Mouse (Mus musculus): Measurements from ENCODE around the gene Dnajb8. TPM values are rescaled to one million over a fixed set of nuclear protein-coding genes. Genes with fewer than 3 reads are reported as not detected.

The Dnajb8 gene
- polyA plus RNA-seq, 1 experiment from 2014 or later, result not detected

DNA sequence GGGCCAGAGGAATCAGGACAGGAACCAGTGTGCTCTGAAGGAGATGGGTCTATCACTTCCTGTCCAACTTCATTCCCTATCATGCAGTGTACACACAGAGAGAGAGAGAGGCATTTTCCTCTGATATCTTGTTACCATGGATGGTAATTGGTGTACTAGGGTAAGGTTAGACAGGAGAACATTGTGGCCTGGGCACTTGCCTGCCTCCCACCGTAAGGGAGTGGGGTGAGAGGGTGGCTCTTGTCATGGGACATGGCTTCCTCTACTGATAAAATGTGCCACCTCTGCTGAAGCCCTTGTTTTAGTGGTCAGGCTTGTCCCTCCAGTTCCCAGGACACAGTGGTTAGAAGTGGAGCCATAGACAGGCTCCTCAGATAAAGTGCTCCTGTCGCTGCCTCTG, 45.9 kb downstream of the Dnajb8 start:
- H3K4me2 ChIP-seq, result no peak overlapping the region
- H3K36me3 ChIP-seq, result no peaks in the 10 kb centered on the region
- 100% methylated on average over 2 of the region's 2 CpGs for whole genome bisulfite sequencing
- no peaks in the 10 kb centered on the region for H3K27me3 ChIP-seq
- 0 out of 2 replicates have a peak, but pooled peaks cover under 1% of the 10 kb centered on the region for H3K4me1 ChIP-seq (replicated peaks)
- H3K27ac ChIP-seq (replicated peaks), result no peak overlapping the region
- H3K9ac ChIP-seq, result no peak overlapping the region
- ATAC-seq (ENCODE audit: low FRiP score, low read depth), result no peak
- H3K4me3 ChIP-seq, result no peak overlapping the region
- H3K9me3 ChIP-seq, result no peaks in the 10 kb centered on the region

DNA sequence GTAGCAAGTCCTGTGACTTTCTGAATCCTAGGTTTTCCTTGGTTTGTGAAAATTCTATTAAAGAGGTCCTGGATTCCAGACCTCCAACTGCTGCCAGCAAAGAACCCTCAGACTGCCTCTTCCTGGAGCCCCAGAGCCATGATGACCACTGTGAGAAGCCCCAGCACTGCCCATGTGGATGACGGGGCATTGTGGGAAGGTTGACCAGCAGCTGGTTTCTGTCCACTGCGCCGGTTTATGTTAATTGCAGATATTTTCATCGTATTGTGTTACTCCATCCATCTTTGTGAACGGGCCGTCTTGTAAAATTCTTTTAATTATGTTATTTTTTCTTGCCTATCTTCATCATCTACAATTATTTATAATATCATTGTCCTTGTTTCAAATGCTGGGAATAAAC, 52.6 kb downstream of the Dnajb8 start:
- Histone ChIP-seq H3K27me3 (no peaks in the 10 kb centered on the region), H3K9me3 (no peaks in the 10 kb centered on the region), H3K9ac (no peak overlapping the region), H3K4me1 (replicated peaks) (no peaks in the 10 kb centered on the region), H3K36me3 (no peaks in the 10 kb centered on the region), H3K27ac (replicated peaks) (no peak overlapping the region), H3K4me3 (no peak overlapping the region), H3K4me2 (no peak overlapping the region)
- ATAC-seq (ENCODE audit: low FRiP score, low read depth), result no peak
- 95% methylated on average over 6 of the region's 6 CpGs for WGBS

DNA sequence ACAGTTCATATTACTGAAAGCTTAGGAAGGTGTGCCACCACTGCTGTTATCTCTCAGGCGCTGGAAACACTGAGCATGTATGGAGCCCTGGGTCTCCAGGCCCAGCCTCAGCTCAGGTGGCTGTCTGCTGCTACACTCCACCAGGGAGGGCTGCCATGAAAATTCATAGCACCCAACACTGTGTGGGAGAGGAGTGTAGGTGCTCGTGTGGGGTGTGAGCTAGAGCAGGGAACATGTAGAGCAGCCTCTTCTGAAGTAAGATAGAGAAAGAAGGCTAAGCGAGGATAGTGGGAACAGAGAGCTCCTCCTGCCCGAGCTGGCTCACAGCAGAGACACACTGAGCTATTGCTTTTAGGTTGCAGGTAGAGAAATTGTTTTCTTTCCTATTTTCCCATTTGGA, 54.2 kb downstream of the Dnajb8 start:
- WGBS, result 87% methylated on average over 4 of the region's 4 CpGs
- H3K27ac ChIP-seq (replicated peaks), result no peak overlapping the region
- ATAC-seq (ENCODE audit: low FRiP score, low read depth), result no peak

DNA sequence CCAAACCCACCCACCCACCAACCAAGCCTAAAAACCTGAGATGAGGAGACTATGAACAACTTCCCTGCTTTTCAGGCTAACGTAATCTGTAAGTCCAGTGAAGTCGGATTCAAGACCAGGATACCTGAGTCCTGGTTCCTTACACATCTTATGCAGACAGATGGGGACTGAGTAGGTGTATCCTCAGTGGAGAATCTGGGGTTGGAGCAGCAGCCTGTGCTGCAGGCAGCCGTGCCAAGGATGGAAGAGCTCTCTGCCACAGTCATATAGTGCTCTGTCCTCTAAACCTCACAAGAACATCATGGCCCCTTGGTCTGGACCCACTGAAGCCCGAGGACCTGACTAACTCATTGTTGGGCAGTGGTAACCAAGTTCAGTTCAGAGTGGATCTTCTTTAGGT, 55.2 kb downstream of the Dnajb8 start:
- H3K4me2 ChIP-seq, result no peak overlapping the region
- H3K9ac ChIP-seq, result no peak overlapping the region
- no peak overlapping the region for H3K27ac ChIP-seq (replicated peaks)
- 94% methylated on average over 4 of the region's 4 CpGs for WGBS
- H3K4me1 ChIP-seq (replicated peaks), result no peaks in the 10 kb centered on the region
- H3K9me3 ChIP-seq, result no peaks in the 10 kb centered on the region
- no peaks in the 10 kb centered on the region for H3K27me3 ChIP-seq
- no peak overlapping the region for H3K4me3 ChIP-seq
- no peak for ATAC-seq (ENCODE audit: low FRiP score, low read depth)
- no peaks in the 10 kb centered on the region for H3K36me3 ChIP-seq

More for the DNA sequence above, 54.2 kb downstream of the Dnajb8 start:
- Histone ChIP-seq H3K36me3 (no peaks in the 10 kb centered on the region), H3K4me1 (replicated peaks) (no peaks in the 10 kb centered on the region), H3K4me3 (no peak overlapping the region), H3K27me3 (no peaks in the 10 kb centered on the region), H3K9ac (no peak overlapping the region), H3K9me3 (no peaks in the 10 kb centered on the region), H3K4me2 (no peak overlapping the region)

DNA sequence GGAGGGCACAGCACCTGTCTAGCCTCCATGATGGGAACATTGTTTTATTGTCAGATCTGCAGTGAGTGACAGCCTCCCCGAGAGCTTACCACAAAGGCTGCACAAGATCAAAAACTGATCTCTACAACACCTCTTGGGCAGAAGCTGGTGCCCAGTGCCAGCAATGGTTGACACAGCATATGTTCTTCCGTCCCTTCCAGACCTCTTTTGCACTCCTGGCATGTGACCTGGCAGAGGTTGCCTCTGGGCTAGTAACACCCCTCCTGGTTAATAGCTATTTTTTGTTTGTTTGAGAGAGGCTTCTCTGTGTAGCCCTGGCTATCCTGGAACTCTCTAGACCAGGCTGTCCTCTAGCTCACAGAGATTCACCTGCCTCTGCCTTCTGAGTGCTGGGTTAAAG, 56.1 kb downstream of the Dnajb8 start:
- no peak overlapping the region for H3K27ac ChIP-seq (replicated peaks)
- no peaks in the 10 kb centered on the region for H3K27me3 ChIP-seq
- no peaks in the 10 kb centered on the region for H3K9me3 ChIP-seq
- no peak for ATAC-seq (ENCODE audit: low FRiP score, low read depth)
- no peak overlapping the region for H3K4me3 ChIP-seq
- H3K9ac ChIP-seq, result no peak overlapping the region
- H3K36me3 ChIP-seq, result no peaks in the 10 kb centered on the region
- no peaks in the 10 kb centered on the region for H3K4me1 ChIP-seq (replicated peaks)
- H3K4me2 ChIP-seq, result no peak overlapping the region
- WGBS, result 74% methylated on average over 2 of the region's 2 CpGs

DNA sequence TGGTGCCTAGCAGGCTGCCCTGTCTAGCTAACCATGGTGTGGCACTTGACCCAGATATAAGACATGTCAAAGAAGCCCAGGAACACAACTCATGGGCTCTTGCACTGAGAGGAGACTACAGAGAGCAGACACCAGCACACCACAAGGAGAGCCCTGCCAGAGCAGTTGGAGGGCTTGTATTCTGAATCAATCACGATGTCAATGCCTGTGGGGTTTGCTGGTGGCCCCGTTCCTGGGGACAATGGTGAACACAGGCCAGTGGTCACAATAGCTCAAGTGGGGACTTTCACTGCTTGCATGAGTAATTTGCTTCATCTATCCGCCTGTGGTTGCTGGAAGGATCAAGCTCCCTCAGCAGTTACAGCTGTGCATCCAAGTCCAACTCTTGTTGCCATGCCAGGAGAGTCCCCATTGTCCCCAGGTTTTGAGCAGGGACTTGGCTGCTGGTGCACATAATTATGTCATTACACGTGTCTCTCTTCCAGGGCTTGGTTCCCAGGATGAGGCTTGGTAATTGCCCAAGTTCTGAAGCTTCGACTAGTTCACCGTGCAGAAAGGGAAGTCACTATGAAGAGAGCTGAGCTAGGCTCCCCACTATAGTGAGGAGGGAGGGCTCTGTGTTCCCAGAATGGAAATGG, 68.2 kb downstream of the Dnajb8 start:
- Histone ChIP-seq H3K9me3 (no peaks in the 10 kb centered on the region), H3K27ac (replicated peaks) (no peak overlapping the region), H3K9ac (no peak overlapping the region), H3K36me3 (no peaks in the 10 kb centered on the region), H3K27me3 (no peaks in the 10 kb centered on the region), H3K4me3 (no peak overlapping the region), H3K4me1 (replicated peaks) (peaks cover 7% of the 10 kb centered on the region; the same call in 1 of the 2 replicates), H3K4me2 (no peak overlapping the region)
- peak; percentile 90 for ATAC-seq (ENCODE audit: low FRiP score, low read depth)
- WGBS, result 48% methylated on average over 6 of the region's 6 CpGs

DNA sequence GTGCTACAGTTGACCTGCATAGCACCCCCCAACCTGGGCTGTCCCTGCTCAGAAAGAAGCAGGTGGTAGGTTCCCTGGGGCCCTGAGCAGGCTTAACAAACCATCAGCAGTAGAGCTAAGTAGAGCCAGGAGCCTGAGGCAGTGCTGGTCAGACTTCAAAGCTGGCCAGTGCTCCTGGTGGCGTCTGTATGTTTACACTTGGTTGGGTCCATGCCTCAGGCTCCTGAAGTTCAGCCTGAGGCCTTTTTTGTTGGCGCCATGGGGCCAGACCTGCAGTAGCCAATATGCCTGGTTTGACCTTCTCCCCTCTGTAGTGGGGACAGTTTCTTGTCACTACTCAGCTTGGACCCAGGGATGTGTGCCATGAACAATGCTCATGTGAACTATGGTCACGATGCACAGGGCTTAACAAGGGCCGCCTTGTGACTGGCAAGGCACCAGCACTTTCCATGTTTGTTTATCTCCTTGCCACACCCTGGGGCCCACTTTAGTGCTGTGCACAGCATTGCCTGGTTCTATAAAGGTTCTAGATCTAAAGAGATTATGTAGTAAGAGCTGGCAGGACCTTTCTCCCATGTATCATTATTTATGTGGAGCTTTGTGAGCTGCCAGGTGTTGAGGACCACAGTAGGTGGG, 70.3 kb downstream of the Dnajb8 start:
- ATAC-seq (ENCODE audit: low FRiP score, low read depth), result no peak
- no peak overlapping the region for H3K9ac ChIP-seq
- WGBS, result 83% methylated on average over 4 of the region's 4 CpGs
- peaks cover 7% of the 10 kb centered on the region; the same call in 1 of the 2 replicates for H3K4me1 ChIP-seq (replicated peaks)
- H3K9me3 ChIP-seq, result no peaks in the 10 kb centered on the region
- no peak overlapping the region for H3K27ac ChIP-seq (replicated peaks)
- no peak overlapping the region for H3K4me3 ChIP-seq
- H3K36me3 ChIP-seq, result no peaks in the 10 kb centered on the region
- no peaks in the 10 kb centered on the region for H3K27me3 ChIP-seq
- H3K4me2 ChIP-seq, result no peak overlapping the region

DNA sequence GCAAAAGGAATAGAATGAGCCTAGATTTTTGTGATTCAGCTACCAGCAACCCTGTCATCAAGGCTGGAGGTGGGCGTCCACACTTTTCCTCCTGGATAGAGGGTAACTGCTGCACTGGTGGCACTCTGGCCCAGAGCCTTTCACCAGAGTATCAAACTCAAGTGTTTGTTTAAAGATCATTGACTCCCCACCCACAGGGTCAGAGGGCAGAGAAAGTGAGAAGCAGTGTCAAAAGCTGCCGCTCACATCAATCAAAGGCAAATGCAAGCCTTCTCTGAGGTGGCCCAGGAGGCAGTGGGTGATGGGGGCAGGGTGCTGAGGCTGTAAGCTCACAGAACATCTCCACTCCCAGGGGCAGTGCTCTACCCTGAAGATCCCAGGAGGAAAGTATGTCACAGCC, 77.4 kb downstream of the Dnajb8 start:
- ATAC-seq (ENCODE audit: low FRiP score, low read depth), result no peak
- 50% methylated on average over 2 of the region's 2 CpGs for WGBS
- no peak overlapping the region for H3K4me3 ChIP-seq
- no peak overlapping the region for H3K27ac ChIP-seq (replicated peaks)
- H3K4me2 ChIP-seq, result no peak overlapping the region
- H3K4me1 ChIP-seq (replicated peaks), result no peaks in the 10 kb centered on the region
- H3K36me3 ChIP-seq, result no peaks in the 10 kb centered on the region
- H3K9ac ChIP-seq, result no peak overlapping the region
- H3K9me3 ChIP-seq, result no peaks in the 10 kb centered on the region
- H3K27me3 ChIP-seq, result no peaks in the 10 kb centered on the region

DNA sequence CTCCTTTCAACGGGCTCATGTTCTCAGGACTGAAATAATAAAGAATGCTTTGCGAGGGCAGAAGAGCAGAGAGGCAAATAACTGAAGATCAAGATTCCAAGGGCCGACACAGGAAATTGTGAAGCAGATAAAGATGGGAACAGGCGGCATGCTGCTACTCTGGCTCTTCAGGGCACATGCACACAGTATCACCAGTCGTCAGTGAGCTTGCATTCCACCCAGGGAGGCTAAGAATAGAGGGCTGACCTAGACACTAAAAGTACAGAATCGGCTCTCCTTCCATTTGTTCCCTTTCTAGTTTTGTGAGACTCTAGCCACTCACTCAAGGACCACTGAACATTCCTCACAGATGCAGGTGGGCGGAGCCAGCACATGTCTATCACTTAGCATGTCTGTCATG, 79.2 kb downstream of the Dnajb8 start:
- 76% methylated on average over 7 of the region's 7 CpGs for WGBS
- no peak overlapping the region for H3K9ac ChIP-seq
- H3K4me1 ChIP-seq (replicated peaks), result no peaks in the 10 kb centered on the region
- H3K4me3 ChIP-seq, result no peak overlapping the region
- H3K27ac ChIP-seq (replicated peaks), result no peak overlapping the region
- no peak for ATAC-seq (ENCODE audit: low FRiP score, low read depth)
- no peaks in the 10 kb centered on the region for H3K27me3 ChIP-seq
- no peaks in the 10 kb centered on the region for H3K9me3 ChIP-seq
- no peaks in the 10 kb centered on the region for H3K36me3 ChIP-seq
- no peak overlapping the region for H3K4me2 ChIP-seq

Other genes starting within 250 kb of the Dnajb8 start
- 46.7 and 51.6 TPM in 2 replicates for gene H1fx, start 240.6 kb upstream of the Dnajb8 start, polyA plus RNA-seq (2015; fragmentation: Nextera tagmentation; extraction: Ambion mirVana)
- gene Rab7, start 177.0 kb upstream of the Dnajb8 start, polyA plus RNA-seq (2015; fragmentation: Nextera tagmentation; extraction: Ambion mirVana), result 341 and 360 TPM in 2 replicates
- 298 and 305 TPM in 2 replicates for gene Rpn1, start 137.8 kb upstream of the Dnajb8 start, polyA plus RNA-seq (2015; fragmentation: Nextera tagmentation; extraction: Ambion mirVana)
- gene Gata2, start 28.4 kb upstream of the Dnajb8 start, polyA plus RNA-seq (2015; fragmentation: Nextera tagmentation; extraction: Ambion mirVana), result 18.1 and 20.2 TPM in 2 replicates
- gene Eefsec, start 224.3 kb downstream of the Dnajb8 start, polyA plus RNA-seq (2015; fragmentation: Nextera tagmentation; extraction: Ambion mirVana), result 26.6 and 30.2 TPM in 2 replicates
- 94.9 and 98.7 TPM in 2 replicates for gene Ruvbl1, start 243.1 kb downstream of the Dnajb8 start, polyA plus RNA-seq (2015; fragmentation: Nextera tagmentation; extraction: Ambion mirVana)